Mouse (Mus musculus) ZHBTc4 (cell line): ENCODE measurements at regions not wholly inside any gene's neighbourhood (a gene's known extent, or its start where the extent isn't known, plus 50 kb on each side); places are given as distances from the start of the nearest gene placed in this dataset.

Experiments used
- DNase-seq: peaks from one replicate; pipeline ENCODE4 v3.0.0-alpha.2; 2011; ENCODE audit warnings: low read depth, low spot score

GRCm38 (mm10) chr2:159138603-159139002 is 344.0 kb downstream of the Dhx35 start:
- no peak for DNase-seq

GRCm38 (mm10) chr2:159145980-159146379 is 351.4 kb downstream of the Dhx35 start:
- no peak for DNase-seq

- peak; percentile 80 for DNase-seq
Measured at GRCm38 (mm10) chr2:159163985-159164384, 369.4 kb downstream of the Dhx35 start.

GRCm38 (mm10) chr2:159168553-159169064 is 374.0 kb downstream of the Dhx35 start:
- no peak for DNase-seq

- peak; percentile 10 for DNase-seq
Measured at GRCm38 (mm10) chr2:159196156-159196555, 401.5 kb downstream of the Dhx35 start.

- DNase-seq = no peak
Measured at GRCm38 (mm10) chr2:159232266-159232665, 437.7 kb downstream of the Dhx35 start.

- DNase-seq = peak; percentile 78
Measured at GRCm38 (mm10) chr2:159235000-159235399, 440.4 kb downstream of the Dhx35 start.

- no peak for DNase-seq
Measured at GRCm38 (mm10) chr2:159250065-159250464, 455.5 kb downstream of the Dhx35 start.

- DNase-seq = no peak
Measured at GRCm38 (mm10) chr2:159250993-159251665, 456.5 kb downstream of the Dhx35 start.

GRCm38 (mm10) chr2:159270221-159271080 is 475.8 kb downstream of the Dhx35 start:
- no peak for DNase-seq

- no peak for DNase-seq
Measured at GRCm38 (mm10) chr2:159278896-159279295, 484.3 kb downstream of the Dhx35 start.

GRCm38 (mm10) chr2:159281558-159282320 is 487.1 kb downstream of the Dhx35 start:
- DNase-seq = no peak

- no peak for DNase-seq
Measured at GRCm38 (mm10) chr2:159284100-159284499, 489.5 kb downstream of the Dhx35 start.

- no peak for DNase-seq
Measured at GRCm38 (mm10) chr2:159284525-159285189, 490.1 kb downstream of the Dhx35 start.

GRCm38 (mm10) chr2:159287996-159288563 is 493.5 kb downstream of the Dhx35 start:
- DNase-seq = no peak

- no peak for DNase-seq
Measured at GRCm38 (mm10) chr2:159290081-159290480, 495.5 kb downstream of the Dhx35 start.

- DNase-seq = no peak
Measured at GRCm38 (mm10) chr2:159307001-159307400, 512.4 kb downstream of the Dhx35 start.

GRCm38 (mm10) chr2:159334711-159335110 is 540.1 kb downstream of the Dhx35 start:
- DNase-seq = no peak

- DNase-seq = no peak
Measured at GRCm38 (mm10) chr2:159336646-159337045, 542.0 kb downstream of the Dhx35 start.

GRCm38 (mm10) chr2:159343624-159344560 is 549.3 kb downstream of the Dhx35 start:
- DNase-seq = no peak
